In genomic region chr6:119854156-119854555, GRCm38 (mm10) we compare ENCODE assay signal across 26 mouse cellular contexts. TPM values are rescaled to one million over a fixed set of nuclear protein-coding genes. Genes with fewer than 3 reads are reported as not detected.
A peak's percentile ranks its signal among the peaks of the same experiment; 100 is the strongest.
DNase-seq lines count a peak whose midpoint lies in the region; ATAC-seq and TF ChIP-seq lines count a peak whose summit lies in the region.
"Had no signal": no experiment of that assay in that cellular context is flagged by ENCODE, and none has a peak within 500 bp of the region (broad histone marks: within the 10 kb centered on the region; RNA-seq: fewer than 3 reads in every experiment).

No protein-coding gene starts in this region.

- in situ Hi-C loops in ES-E14 (cut with MboI; ENCODE audit: low sequenced_read_pairs in 2 of 2, unreplicated experiment in 2 of 2), result no loop called here

- H3K27ac ChIP-seq in heart, embryonic 12.5 days (ENCODE audit: poor library complexity, severe bottlenecking), result no peak overlapping the region
- no peak overlapping the region; the same call in 1 of the 2 replicates for H3K27ac ChIP-seq in ES-E14 (ENCODE audit: insufficient read depth, low read depth, low read length, poor library complexity, severe bottlenecking)
- no peak overlapping the region for H3K27ac ChIP-seq in forebrain, embryonic 15.5 days (replicated peaks)
- H3K27ac ChIP-seq: limb, embryonic 15.5 days; liver, embryonic 15.5 days; lung, embryonic 15.5 days; midbrain, embryonic 15.5 days; neural tube, embryonic 12.5 days; stomach, postnatal 0 days had no signal

- H3K27me3 ChIP-seq in heart, embryonic 12.5 days (replicated peaks), result no peaks in the 10 kb centered on the region
- H3K27me3 ChIP-seq in forebrain, embryonic 15.5 days, result no peaks in the 10 kb centered on the region
- H3K27me3 ChIP-seq: limb, embryonic 15.5 days; liver, embryonic 15.5 days; lung, embryonic 15.5 days; midbrain, embryonic 15.5 days; neural tube, embryonic 12.5 days had no signal

- no peak for ATAC-seq in heart, embryonic 12.5 days (ENCODE audit: insufficient number of reproducible peaks, low FRiP score)
- ATAC-seq in erythroid progenitor cell, adult 5-6 weeks (replicated peaks; ENCODE audit: low FRiP score, poor library complexity, severe bottlenecking), result no peak
- ATAC-seq in forebrain, embryonic 15.5 days (replicated peaks), result no peak
- ATAC-seq: CD4-positive, CD25-positive, alpha-beta regulatory T cell, adult 4 months; hindbrain, embryonic 16.5 days; intestine, embryonic 16.5 days; midbrain, embryonic 15.5 days had no signal

- DNase-seq in heart, adult 9 months (ENCODE audit: low spot score in 2 of 2), result no peak
- DNase-seq in ES-E14 (ENCODE audit: low read depth, low spot score) (peak; percentile 43), ZHBTc4 (ENCODE audit: low read depth, low spot score) (peak; percentile 76)
- peak; percentile 1 for DNase-seq in forelimb bud, embryonic 11.5 days (ENCODE audit: low read depth, low spot score)
- DNase-seq in kidney, postnatal 10 days, result no peak
- DNase-seq: adrenal gland, adult 2 months; cerebellum, adult 11-12 months; cerebellum, postnatal 10 days; gastrocnemius, postnatal 10 days; heart, adult 11 months; left cerebral cortex, postnatal 4 days; lung, postnatal 4 days; right cerebral cortex, postnatal 14 days; thymus, adult 2 months had no signal

- H3K9ac ChIP-seq in heart, embryonic 12.5 days, result peak overlapping the region; percentile 24; the same call in 1 of the 2 replicates
- no peak overlapping the region; the same call in 1 of the 2 replicates for H3K9ac ChIP-seq in ES-E14 (ENCODE audit: insufficient read depth, low read depth, low read length, poor library complexity, severe bottlenecking)
- no peak overlapping the region for H3K9ac ChIP-seq in forebrain, embryonic 15.5 days (replicated peaks)
- H3K9ac ChIP-seq: limb, embryonic 15.5 days; liver, embryonic 15.5 days; lung, embryonic 15.5 days; midbrain, embryonic 15.5 days; neural tube, embryonic 12.5 days had no signal

- no peak overlapping the region for H3K4me3 ChIP-seq in heart, embryonic 12.5 days
- no peak overlapping the region for H3K4me3 ChIP-seq in ES-E14 (ENCODE audit: insufficient read depth in 1 of 2, low read depth in 1 of 2, low read length in 2 of 2, poor library complexity in 1 of 2, severe bottlenecking in 1 of 2)
- no peak overlapping the region for H3K4me3 ChIP-seq in forebrain, embryonic 15.5 days
- H3K4me3 ChIP-seq: limb, embryonic 15.5 days; liver, embryonic 15.5 days; lung, embryonic 15.5 days; midbrain, embryonic 15.5 days; neural tube, embryonic 12.5 days had no signal

- H3K36me3 ChIP-seq in heart, embryonic 12.5 days, result no peaks in the 10 kb centered on the region
- no peaks in the 10 kb centered on the region for H3K36me3 ChIP-seq in ES-E14 (ENCODE audit: control insufficient read depth, insufficient read depth, low read length, poor library complexity, severe bottlenecking)
- H3K36me3 ChIP-seq in forebrain, embryonic 15.5 days, result no peaks in the 10 kb centered on the region
- H3K36me3 ChIP-seq: limb, embryonic 15.5 days; liver, embryonic 15.5 days; lung, embryonic 15.5 days; midbrain, embryonic 15.5 days; neural tube, embryonic 12.5 days had no signal

- no peak overlapping the region for H3K4me2 ChIP-seq in heart, embryonic 12.5 days
- no peak overlapping the region for H3K4me2 ChIP-seq in forebrain, embryonic 15.5 days (replicated peaks)
- H3K4me2 ChIP-seq: limb, embryonic 15.5 days; liver, embryonic 15.5 days; lung, embryonic 15.5 days; midbrain, embryonic 15.5 days; neural tube, embryonic 12.5 days had no signal

- H3K9me3 ChIP-seq in heart, embryonic 12.5 days (replicated peaks), result peaks cover 5% of the 10 kb centered on the region; the same call in 1 of the 2 replicates
- no peaks in the 10 kb centered on the region for H3K9me3 ChIP-seq in ES-E14 (ENCODE audit: control insufficient read depth, insufficient read depth, low read depth, low read length)
- no peaks in the 10 kb centered on the region for H3K9me3 ChIP-seq in forebrain, embryonic 15.5 days
- H3K9me3 ChIP-seq: limb, embryonic 15.5 days; liver, embryonic 15.5 days; lung, embryonic 15.5 days; midbrain, embryonic 15.5 days; neural tube, embryonic 12.5 days had no signal

- 19% methylated on average over 2 of the region's 2 CpGs for WGBS in heart, embryonic 12.5 days
- 55% methylated on average over 2 of the region's 2 CpGs for WGBS in forebrain, embryonic 15.5 days

- peaks cover 9% of the 10 kb centered on the region for H3K4me1 ChIP-seq in heart, embryonic 12.5 days (replicated peaks)
- peaks cover 0 to 2% of the 10 kb centered on the region in 2 experiments; a peak in 2 of 4 replicates for H3K4me1 ChIP-seq in ES-E14 (ENCODE audit: control insufficient read depth in 2 of 2, insufficient read depth in 2 of 2, low read length in 2 of 2, poor library complexity in 1 of 2)
- peaks cover 16% of the 10 kb centered on the region for H3K4me1 ChIP-seq in forebrain, embryonic 15.5 days
- H3K4me1 ChIP-seq: neural tube, embryonic 12.5 days had no signal

TF ChIP-seq in ES-E14, 5 proteins besides CTCF, POLR2A, EP300 and RAD21:
- no peak for TF ChIP-seq HCFC1 (IDR thresholded peaks at IDR 0.05; ENCODE audit: borderline replicate concordance, insufficient read depth, low read length)
- TF ChIP-seq ZNF384 (IDR thresholded peaks at IDR 0.05; ENCODE audit: low read depth, low read length), result no peak
- no peak for TF ChIP-seq MAFK (IDR thresholded peaks at IDR 0.05; ENCODE audit: insufficient read depth, low read depth, low read length)
- no peak for TF ChIP-seq ZC3H11A (IDR thresholded peaks at IDR 0.05; ENCODE audit: borderline replicate concordance, low read depth, low read length)
- TF ChIP-seq CHD2 (IDR thresholded peaks at IDR 0.05; ENCODE audit: low read depth, low read length), result no peak

RNA-seq across cellular contexts. Expression of gene Erc1, which starts 6.2 kb away (rescaled TPM):
- 18.7 and 21.1 TPM in 2 replicates for polyA plus RNA-seq in heart, embryonic 12.5 days (2016; fragmentation: Nextera tagmentation; extraction: Ambion mirVana)
- 14.7 and 16.5 TPM in 2 replicates for total RNA-seq in ES-E14 (2012; rRNA removed)
- 16.6 and 21.8 TPM in 2 replicates for total RNA-seq in erythroid progenitor cell, adult 5-6 weeks (2015; ENCODE audit: low replicate concordance)
- 16.9 and 29.1 TPM in 2 replicates for total RNA-seq in erythroid progenitor cell, adult 5-6 weeks (2017; ENCODE audit: low replicate concordance)
- polyA plus RNA-seq in forebrain, embryonic 15.5 days (2015; fragmentation: Nextera tagmentation; extraction: Ambion mirVana), result 39.9 and 42.2 TPM in 2 replicates

RNA-seq across cellular contexts. Expression of gene Rad52, which starts 48.3 kb away (rescaled TPM):
- 13.5 and 15.9 TPM in 2 replicates for polyA plus RNA-seq in heart, embryonic 12.5 days (2016; fragmentation: Nextera tagmentation; extraction: Ambion mirVana)
- total RNA-seq in ES-E14 (2012; rRNA removed), result 21.9 and 26.4 TPM in 2 replicates
- total RNA-seq in erythroid progenitor cell, adult 5-6 weeks (2015; ENCODE audit: low replicate concordance), result 10.1 and 19.1 TPM in 2 replicates
- 7.0 and 7.3 TPM in 2 replicates for total RNA-seq in erythroid progenitor cell, adult 5-6 weeks (2017; ENCODE audit: low replicate concordance)
- 28.0 and 29.4 TPM in 2 replicates for polyA plus RNA-seq in forebrain, embryonic 15.5 days (2015; fragmentation: Nextera tagmentation; extraction: Ambion mirVana)

Comparison
In these comparisons a context has a peak if more than half of its experiments do, and no peak if none do; other contexts are left out.
1. DNase-seq: peak in ES-E14 (single experiment), ZHBTc4 (single experiment) and forelimb bud, embryonic 11.5 days (single experiment); none in heart, adult 9 months (0 of 2) and kidney, postnatal 10 days (single experiment).